Mouse (Mus musculus): ENCODE measurements around the gene Pdcl2.

The Pdcl2 gene

DNA sequence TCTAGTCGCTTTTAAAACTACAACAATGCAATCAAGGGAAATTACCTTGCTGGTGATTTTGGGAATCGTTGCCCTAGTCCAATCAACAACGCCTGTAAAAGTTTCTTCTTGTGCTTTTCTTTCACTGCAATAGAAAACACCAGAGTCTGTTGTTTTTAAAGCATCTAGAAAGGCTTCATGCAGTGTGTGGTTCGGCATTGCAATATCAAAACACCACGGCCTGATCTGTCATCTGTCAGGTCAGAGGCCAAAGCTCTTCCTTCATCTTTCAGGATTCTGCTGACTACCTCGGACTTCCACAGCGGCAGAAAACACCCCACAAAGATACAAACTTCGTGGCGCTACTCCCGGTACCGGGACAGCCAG is 27.6 kb downstream of the Pdcl2 start:
- DNase-seq (ENCODE audit: low spot score), result no peak

DNA sequence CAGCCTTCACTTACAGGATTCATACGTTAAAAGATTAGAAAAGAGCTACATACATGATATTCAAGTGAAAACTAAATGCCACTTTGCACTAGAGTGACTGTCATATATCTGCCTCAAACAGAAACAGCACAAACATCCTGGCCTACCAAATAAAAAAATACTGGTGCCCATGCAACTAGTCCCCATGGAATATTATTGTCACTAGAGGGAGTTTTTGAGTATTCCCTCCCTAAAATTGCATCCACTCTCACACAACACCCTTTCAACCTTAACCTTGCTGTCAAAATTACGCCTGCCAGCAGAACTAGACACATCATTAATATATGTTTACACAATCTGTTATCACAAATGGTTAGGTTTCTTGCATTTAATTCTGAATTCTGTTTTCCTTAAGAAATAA is 28.9 kb downstream of the Pdcl2 start:
- DNase-seq (ENCODE audit: low spot score), result no peak

- no peak for DNase-seq (ENCODE audit: low spot score)
These were observed 41.7 kb downstream of the Pdcl2 start for GRCm38 (mm10) chr5:76289234-76289691.

DNA sequence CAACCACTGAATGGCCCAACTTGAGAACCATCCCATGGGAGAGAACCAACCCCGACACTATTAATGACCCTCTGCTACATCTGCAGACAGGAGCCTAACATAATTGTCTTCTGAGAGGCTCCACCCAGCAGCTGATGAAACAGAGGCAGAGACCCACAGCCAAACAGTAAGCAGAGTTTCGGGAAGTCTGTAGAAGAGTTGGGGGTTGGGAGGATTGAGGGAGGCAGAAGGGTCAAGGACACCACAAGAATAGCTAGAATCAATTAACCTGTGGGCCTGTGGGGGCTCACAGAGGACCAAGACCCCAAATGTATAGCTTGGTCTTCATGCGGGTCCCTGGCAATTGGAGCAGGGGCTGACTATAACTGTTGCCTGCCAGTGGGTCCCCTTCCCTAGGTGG is 42.7 kb downstream of the Pdcl2 start:
- no peak for DNase-seq (ENCODE audit: low spot score)

GRCm38 (mm10) chr5:76287062-76287461 is 43.9 kb downstream of the Pdcl2 start:
- DNase-seq (ENCODE audit: low spot score), result no peak

GRCm38 (mm10) chr5:76285699-76286098 is 45.3 kb downstream of the Pdcl2 start:
- DNase-seq (ENCODE audit: low spot score), result no peak

DNA sequence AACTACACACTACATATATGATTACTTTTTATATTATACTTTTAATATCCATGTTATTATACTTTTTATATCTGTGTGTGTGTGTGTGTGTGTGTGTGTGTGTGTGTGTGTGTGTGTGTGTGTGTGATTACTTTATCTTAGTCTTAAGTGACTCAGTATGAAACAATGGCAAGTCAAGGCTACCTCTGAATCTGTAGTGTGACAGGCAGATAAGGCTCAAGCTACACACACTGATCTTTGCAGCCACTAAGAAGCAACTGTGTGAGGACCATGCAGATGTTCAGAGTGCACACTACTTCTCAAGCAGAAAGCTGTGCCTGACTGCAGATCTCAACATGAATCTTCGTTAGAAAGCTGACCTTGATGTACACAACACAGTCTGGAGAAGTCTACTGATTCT is 47.1 kb downstream of the Pdcl2 start:
- no peak for DNase-seq (ENCODE audit: low spot score)

GRCm38 (mm10) chr5:76274977-76275376 is 56.0 kb downstream of the Pdcl2 start:
- no peak for DNase-seq (ENCODE audit: low spot score)

All from layer of hippocampus, adult 9-10 months (tissue).